Mouse (Mus musculus) frontal cortex, adult (tissue): ENCODE measurements around the gene Slc25a20.
"Not testable (repeated sequence)": the region's sequence is repeated elsewhere in the genome, so short reads cannot be mapped to it uniquely, and the experiment has no call there.

ENCODE experiments used
- ATAC-seq: cut with Nextera tagmentation; 2 replicates; pipeline ENCODE4 v1.9.2; 2017; ENCODE audit warnings: mild to moderate bottlenecking, moderate library complexity, mixed read lengths; ENCODE audit not compliant: low TSS enrichment

Gene Slc25a20

DNA sequence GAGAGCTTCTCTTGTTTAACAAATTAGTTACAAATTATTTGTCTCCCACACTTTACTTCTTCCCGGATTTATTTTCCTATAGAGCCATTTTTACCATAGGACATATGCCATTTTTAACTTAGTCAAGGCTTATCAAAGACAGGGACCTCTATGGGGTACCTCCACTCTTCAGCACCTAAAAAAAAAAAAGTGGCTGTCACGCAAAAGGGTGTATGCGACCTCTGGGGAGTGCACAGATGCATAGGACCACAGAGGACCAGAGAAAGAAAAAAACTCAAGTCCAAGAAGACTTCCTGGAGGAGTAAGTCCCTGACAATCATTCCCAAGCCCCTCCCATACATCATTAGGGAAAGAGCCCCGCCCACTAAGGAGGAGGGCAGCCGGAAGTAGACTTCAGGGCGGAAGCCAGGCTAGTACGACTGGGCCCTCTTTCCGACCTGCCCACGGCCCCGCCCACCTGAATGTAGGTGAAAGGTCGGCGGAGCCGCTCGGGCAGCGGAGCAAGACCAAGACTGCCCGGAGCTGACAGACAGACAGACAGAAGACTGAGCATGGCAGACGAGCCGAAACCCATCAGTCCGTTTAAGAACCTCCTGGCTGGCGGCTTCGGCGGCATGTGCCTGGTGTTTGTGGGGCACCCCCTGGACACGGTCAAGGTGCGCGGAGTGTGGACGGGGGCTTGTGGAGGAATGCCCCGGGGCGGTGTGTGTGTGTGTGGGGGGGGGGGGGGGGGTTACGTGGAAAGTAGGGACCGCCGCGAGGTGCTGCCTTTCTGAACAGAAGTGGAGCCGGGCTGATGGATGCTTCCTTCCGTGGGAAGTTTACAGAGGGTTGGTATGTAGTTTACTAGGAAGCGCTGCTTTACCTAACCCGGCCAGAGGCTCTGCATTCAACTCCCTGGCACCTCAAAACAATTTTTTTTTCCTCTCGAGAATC lies at the start of gene Slc25a20:
Slc25a20 (plus strand) TSS at position 412 of the 936 bp plus-strand sequence.
- ATAC-seq = peak; percentile 90

DNA sequence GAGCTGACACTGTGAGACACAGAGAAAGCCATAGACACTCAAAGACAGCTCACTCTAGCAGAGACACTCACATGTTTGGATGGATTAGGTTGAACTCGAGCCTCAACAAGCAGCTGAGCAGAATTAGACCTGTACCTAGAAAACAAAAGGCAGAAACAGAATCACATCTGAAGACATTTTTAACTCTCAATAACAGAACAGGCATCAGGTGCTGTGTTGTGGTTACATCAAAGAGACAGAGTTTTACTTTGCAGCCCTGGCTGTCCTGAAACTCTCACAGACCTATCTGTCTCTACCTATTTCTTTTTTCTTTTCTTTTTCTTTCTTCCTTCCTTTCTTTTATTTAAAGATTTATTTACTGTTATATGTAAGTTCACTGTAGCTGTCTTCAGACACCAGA lies 44.6 kb upstream of the Slc25a20 start:
- no peak for ATAC-seq

DNA sequence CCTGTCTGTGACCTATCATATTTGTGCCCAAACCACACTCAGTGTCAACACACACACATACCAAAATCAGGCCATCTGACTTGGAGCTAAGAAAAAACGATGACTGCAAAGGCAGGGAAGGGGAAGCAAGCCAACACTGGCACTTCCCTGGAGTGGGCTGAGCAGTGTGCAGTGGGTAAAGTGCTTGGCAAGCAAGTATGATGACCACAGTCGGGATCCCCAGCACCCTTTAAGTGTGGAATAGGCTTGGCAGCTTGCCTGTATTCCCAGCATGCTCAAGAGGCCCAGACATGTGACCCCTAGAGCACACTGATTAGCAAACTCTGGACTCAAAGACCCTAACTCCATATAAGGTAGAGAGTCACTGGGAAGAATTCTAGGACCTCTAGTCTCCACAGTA lies 35.4 kb upstream of the Slc25a20 start:
- ATAC-seq = no peak

DNA sequence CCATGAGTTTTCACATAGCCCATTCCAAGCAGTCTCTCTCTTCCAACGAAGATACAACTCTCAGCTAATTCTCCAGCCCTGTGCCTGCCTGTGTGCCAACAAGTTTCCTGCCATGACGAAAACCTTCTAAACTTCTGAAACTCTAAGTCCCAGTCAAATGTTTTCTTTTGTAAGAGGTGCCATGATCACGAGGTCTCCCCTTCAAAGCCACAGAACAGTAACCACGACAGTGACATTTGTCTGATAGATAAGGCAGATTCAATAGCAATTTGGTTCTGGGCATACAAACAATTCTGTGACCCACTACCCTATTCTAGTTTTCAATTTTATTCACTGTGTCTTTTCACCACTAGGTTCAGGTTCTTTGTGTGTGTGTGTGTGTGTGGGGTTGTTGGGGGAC lies 33.7 kb upstream of the Slc25a20 start:
- no peak for ATAC-seq

DNA sequence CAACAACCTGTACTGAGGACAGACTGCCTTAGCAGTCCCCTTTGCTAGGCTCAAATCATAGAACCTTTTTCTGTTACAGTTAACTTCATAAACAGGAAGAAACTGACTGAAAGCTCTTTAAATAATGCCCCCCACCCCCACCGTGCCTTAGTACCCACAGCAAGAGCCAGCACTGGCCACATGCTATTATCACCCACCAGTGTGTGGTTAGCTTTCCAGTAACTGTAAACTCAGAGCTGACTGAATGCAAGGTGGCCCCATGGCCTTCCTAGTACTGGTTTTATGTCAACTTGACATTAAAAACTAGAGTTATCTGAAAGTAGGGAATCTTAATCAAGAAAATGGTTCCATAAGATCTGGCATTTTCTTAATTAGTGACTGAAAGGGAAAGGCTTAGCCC lies 31.2 kb upstream of the Slc25a20 start:
- no peak for ATAC-seq

DNA sequence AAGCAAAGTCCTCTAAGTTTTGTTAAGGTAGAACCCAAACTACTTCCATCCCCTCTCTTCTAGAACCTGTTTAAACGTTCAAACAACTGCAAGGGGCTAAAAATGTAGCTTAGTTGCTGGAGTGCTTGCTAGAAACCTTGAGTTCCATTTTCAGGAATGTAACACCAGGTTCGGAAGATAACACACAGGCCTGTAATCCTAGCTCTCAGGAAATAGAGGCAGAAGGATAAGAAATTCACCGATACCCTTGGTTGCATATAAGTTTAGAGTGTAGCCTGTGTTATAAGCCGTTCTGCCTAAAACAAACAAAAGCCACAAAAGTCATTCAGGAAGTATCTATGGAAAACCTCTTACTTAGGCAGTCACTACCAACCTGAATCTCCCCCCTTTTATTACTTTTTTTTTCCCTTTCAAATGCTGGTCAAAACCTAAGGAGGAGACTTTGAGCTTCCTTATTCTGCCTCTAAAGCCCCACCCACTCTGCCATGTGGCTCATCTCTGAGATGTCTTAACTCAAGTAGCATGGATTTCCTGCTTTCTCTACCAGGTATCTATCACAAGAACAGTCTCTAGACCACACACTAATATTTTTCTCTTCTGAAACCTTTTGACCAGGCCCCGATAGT lies 30.1 kb upstream of the Slc25a20 start:
- no peak for ATAC-seq

DNA sequence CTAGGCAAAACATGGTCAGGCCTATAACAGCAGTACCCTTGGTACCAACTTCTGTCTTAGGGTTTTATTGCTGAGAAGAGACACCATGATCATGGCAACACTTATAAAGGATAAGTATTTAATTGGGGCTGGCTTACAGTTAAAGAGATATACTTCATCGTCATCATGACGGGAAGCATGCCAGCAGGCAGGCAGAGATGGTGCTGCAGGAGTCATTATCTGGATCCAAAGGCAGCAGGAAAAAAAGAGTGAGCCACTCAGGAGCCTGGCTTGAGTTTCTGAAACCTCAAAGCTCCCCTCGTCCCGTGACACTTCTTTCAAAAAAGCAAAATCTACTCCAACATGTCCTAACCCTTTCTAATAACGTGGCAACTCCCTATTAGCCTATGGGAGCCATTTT lies 29.5 kb upstream of the Slc25a20 start:
- no peak for ATAC-seq

DNA sequence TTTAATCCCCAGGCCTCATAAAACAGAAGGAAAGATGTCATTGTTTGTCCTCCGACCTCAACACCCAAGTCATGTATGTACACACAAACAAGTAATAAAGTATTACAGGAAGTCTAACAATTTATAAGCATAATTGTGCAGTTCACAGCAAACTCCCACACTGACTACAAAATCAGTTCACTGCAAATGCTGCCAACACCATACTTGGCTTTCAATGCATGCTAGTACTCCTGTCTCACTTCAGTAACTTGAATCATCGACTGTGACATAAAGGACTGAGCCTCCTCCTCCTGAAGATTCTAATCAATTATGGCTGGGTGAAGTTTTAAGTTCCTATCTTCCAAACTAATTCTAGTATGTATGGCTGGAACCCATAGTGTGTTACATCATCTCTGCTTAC lies 28.0 kb upstream of the Slc25a20 start:
- no peak for ATAC-seq

DNA sequence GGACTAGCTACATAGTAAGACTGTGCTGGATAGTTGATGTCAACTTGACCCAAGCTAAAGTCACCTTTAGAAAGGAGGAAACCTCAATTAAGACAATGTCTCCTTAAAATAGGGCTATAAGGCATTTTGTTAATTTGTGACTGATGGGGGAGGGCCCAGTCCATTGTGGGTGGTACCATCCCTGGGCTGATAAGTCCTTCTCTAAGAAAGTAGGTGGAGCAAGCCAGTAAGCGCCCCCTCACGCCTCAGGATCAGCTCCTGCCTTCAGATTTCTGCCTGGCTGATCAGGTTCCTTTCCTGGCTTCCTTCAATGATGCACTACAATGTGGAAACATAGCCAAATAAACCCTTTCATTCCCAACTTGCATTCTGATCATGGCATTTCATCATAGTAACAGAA lies 26.5 kb upstream of the Slc25a20 start:
- ATAC-seq = no peak

DNA sequence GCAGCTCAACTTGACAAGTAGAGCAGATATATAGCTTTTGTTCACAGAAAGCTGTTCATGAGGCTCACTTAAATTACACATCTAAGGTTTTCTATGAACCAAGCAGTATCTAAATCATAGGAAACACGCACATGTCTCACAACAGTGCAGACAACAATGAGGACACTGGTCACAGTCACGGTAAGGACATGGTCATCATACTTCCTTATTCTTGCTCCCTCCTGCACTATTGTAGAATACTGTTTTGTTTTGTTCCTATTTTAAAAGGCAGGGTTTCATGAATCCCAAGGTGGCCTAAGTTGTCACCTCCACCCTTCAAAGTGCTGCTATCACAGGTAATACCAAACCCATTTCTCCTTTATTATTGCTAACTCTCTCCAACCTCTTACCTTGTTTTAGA lies 22.1 kb upstream of the Slc25a20 start:
- ATAC-seq = no peak

DNA sequence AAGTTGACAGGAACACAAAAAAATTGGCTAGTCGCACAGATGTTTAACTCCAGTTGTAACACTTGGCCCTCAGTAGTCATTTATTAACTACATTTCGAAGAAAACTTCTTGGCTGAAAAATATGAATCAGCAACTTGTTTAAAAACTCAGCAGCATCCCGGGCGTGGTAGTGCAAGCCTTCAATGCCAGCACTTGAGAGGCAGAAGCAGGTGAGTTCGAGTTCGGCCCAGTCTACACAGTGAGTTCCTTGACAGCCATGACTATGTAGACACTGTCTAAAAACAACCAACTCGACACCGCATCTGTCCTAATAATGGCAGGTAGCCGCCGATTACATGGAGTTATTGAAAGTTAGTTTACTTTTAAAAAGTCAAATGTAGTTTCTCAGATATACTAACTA lies 13.7 kb upstream of the Slc25a20 start:
- ATAC-seq = no peak

DNA sequence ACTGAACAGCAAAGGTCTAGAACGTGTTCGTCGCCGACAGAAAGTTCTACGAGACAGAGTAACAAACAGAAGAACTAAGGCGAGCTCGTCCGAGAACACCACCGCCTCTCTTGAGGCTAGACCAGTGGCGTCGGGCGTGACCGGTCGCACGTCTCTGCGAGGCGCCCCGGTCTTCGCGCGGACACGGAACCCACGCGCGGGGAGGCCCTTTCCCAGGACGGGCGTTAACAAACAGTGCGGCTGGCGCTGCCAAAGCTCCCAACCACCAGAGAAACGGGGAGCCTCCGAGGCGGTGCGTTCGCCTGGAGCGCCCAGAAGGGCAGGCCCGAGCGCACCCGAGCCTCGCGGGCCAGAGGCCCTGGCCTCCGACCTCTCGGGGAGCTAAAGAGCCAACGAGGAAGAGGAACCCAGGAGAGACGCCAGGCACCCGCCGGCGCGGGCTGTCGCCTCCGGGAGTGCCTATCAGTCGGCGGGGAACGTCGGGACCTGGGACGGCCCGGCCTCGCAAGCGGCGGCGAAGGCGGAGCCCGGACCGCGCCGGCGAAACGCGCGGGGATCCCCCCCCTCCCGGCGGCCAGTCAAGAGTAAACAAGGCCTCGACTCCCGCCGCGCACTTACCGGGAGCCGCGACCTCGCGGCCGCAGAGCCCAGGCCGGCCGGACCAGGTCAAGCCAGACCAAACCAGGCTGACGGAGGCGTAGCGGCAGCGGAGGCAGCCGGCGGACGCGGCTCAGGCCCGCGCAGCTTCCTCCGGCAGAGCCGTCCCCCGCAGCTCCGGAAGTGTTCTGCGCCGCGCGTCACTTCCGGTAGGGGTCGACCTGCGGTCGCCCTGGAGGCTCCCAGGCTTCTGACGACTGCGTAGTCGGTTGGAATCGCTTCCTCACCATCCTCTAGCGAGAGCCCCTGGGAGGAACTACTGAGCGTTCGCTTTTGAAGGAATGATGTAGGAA lies 13.0 kb upstream of the Slc25a20 start, which contains the start of gene Arih2:
Arih2 (minus strand) TSS at position 776 of the 950 bp plus-strand sequence.
- peak; percentile 98 for ATAC-seq

DNA sequence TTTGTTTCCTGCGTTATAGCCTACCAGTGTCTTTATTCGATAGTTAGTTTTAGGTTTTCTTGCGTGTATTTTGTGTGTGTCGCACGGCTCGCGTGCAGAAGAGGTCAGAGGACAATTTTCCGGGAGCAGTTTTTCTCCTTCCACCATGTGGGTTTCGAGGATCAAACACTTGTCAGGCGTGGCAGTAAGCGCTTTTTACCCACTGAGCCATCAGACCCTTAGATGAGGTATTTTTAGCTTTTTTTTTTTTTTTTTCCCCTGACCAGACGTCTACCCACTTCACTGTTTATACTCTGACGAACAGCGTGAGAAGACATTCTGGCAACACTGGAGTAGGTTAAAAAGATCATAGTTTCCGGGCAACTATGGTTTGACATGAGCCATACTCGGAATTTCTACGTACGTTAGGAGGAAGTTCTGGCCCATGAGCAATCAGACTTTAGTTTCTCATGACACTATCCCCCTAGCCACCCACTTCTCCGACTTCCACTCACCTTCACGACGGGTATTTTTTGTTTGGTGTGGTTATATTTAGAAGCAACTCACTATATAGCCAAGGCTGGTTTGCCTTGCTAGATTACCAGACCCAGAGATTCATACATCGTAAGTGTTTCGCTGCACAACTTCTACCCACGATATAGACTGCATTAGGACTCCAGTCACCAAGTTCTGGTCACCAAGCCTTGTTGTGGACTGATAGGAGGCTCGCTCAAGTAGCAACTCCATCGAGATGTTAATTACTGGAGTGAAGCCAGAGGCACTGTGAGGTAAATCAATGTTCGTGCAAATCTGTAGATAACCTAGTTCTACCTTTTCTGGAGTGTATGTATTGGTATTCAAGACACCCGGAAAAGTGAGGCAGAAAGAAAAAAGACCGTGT lies 12.1 kb upstream of the Slc25a20 start:
- ATAC-seq = peak; percentile 31; the same call in 1 of the 2 replicates

DNA sequence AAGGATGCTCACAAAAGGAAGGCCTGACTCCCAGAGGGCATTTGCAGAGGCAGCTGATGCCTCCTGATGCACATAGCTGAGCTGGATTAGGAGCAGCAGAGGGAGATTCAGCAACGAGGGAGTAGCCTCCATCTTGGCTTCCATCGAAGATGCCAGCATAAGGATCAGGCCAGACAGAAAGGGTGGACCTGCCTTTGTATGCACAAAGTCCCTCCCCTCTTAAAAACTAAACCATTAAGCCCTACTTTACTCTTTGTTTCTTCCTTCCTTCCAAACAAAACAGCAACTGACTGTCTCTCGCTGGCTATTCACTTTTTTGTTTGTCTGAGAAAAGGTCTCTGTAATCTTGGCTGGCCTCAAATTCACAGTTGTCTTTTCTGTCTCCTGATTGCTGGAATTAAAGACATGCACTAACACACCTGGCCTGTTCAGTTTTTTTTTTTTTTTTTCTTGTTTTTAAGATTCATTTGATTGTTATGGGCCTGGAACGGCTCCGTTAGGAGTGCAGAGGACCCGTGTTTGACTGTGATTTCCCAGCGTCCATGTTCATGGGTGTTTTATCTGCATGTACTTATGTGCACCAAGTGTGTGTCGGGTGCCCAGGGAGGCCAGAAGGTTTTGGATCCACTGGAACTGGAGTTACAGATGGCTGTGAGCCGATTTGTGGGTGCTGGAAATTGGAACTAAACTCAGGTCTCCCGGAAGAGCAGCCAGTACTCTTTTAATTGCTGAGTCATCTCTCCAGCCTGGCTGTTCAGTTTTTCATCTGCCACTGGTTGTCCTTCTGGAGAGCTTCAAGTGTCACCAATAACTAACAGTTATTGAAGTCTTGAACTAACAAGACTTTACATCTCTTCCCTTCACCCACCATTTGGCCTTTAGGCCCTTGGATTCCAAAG lies 7.1 kb upstream of the Slc25a20 start:
- ATAC-seq = no peak

DNA sequence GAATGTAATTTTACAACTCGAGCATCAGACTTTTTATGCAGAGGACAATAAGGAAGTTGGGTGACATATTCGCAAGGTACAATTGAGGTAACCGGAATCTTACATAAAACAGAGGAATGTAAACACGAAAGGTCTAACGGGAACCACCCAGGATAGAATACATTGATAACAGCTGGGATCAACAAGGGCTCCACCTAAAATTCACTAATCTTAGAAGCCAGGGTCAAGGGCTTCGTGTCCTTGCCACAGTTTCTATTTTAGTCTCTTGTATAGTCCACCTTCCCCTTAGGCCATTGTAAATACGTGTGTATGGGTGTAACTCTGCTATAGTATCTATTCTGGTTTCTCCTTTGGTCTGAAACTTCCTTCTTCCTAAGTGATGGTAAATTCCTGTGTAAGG lies 6.0 kb upstream of the Slc25a20 start:
- ATAC-seq = not testable (repeated sequence)

DNA sequence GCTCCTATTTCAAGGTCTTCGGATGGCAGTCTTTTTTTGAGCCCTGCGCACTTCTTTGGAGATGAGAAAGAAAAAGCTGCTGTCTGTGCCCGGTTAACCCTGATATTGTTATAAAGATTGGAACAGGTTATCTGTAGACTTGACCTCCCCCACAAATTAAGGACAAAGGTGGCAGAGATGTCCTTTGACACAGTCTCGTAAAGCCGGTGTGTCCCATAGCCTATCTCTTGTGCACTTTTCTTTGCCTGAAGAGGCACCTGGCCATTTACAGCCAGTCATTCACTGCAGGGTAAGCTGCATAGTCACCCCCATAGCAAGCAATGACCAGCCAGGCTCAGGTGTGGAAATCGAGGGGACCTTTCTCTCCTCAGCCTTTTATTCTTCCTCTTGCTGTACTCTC lies 772 bp downstream of the Slc25a20 start:
- ATAC-seq = 0 out of 2 replicates have a peak, but pooled peaks have one; percentile 16

DNA sequence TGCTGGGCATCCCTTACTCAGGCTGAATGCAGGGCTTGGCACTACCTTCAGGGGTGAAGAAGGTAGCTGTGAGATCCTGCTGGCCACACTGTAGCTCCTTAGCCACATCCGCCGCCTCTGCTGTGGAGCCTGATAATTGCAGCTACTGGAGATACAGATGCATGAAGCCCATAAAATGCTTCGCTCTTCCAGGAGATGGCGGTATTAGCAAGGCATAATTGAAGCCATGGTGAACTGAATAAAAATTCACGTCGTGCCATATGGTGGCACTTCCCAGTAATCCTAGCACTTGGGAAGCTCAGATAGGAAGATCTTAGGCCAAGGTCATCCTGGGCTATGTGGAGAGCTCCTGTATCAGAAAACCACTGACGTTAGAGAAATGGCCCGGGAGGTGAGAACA lies 8.0 kb downstream of the Slc25a20 start:
- ATAC-seq = no peak; the same call in 1 of the 2 replicates

DNA sequence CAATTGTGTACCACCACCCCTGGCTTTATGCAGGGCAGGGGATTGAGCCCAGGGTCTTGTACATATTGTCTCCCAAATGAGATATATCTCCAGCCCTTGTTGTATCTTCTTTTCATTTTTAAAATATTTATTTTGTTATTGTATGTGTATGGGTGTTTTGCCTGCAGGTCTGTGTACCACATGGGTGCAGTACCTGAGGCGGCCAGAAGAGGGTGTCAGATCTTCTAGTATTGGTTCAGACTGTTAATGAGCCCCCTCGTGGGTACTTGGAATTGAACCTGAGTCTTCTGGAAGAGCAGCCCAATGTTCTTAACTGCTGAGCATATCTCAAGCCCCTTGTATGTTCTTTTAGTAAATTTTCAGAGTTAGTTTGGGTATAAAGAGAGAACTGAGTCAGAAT lies 11.3 kb downstream of the Slc25a20 start:
- ATAC-seq = no peak

DNA sequence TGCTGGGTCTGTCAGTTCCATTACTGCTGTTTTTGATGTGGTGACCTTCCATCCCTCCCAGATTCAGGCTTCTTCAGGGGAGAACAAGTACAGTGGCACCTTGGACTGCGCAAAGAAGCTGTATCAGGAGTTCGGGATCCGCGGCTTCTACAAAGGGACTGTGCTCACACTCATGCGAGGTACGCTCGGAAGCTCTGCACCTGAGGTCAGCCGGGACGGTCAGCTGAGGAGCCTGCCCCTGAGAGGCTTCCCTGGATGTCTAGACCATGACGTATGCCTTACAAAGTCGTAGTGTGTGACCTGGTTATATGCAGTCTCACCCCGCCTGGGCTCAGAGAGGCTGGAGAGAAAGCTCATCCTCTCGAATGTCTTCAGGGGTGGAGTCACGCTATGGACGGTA lies 18.1 kb downstream of the Slc25a20 start:
- ATAC-seq = no peak

DNA sequence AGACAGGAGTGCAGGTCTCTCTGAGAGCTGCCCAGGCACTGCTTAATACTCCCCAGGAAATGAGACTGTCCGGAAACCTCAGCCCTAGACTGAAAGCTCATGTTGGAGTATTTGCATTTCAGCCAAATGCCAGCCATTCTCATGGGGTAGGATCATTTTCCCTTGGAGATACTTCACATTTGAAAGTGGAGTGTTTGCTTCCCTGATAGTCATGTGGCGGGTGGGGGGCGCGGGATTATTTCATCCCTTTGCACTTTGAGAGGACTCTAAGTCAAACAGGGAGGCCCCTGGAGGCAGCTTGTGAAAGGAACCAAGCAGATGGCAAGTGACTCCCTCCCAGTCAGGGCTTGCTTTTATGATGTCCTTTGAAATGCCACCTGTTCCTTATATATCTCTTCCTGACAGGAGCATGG lies 24.6 kb downstream of the Slc25a20 start:
- no peak for ATAC-seq
